Mouse (Mus musculus) neural tube, embryonic 14.5 days (tissue): Measurements from ENCODE around the gene Phf24. TPM values are rescaled to one million over a fixed set of nuclear protein-coding genes. Genes with fewer than 3 reads are reported as not detected.

Experiments used
- ATAC-seq: fragments of 200-750 bp; cut with Nextera tagmentation; 2 replicates; pipeline ENCODE4 v1.8.0; 2017; ENCODE audit warnings: low read depth, mild to moderate bottlenecking, moderate TSS enrichment, moderate library complexity
- H3K27ac ChIP-seq: fragments of 300-500 bp; sonication (generic); 2 replicates; pipeline ENCODE4 v1.5.1; 2014; ENCODE audit warnings: low read depth, mild to moderate bottlenecking, control low read depth, low read length, moderate library complexity, mixed read lengths
- H3K27me3 ChIP-seq: fragments of 300-500 bp; sonication (generic); 2 replicates; pipeline ENCODE4 v1.6.1; 2014; ENCODE audit warnings: low read length; ENCODE audit not compliant: control insufficient read depth, insufficient read depth
- H3K36me3 ChIP-seq: fragments of 300-500 bp; sonication (generic); 2 replicates; pipeline ENCODE4 v1.6.1; 2014; ENCODE audit warnings: low read length, mixed read lengths; ENCODE audit not compliant: control insufficient read depth, insufficient read depth
- H3K4me1 ChIP-seq: fragments of 300-500 bp; sonication (generic); 2 replicates; pipeline ENCODE4 v1.6.1; 2014; ENCODE audit warnings: low read length; ENCODE audit not compliant: control insufficient read depth, insufficient read depth
- H3K4me2 ChIP-seq: fragments of 300-500 bp; sonication (generic); 2 replicates; pipeline ENCODE4 v1.6.1; 2014; ENCODE audit warnings: mild to moderate bottlenecking, low read depth, low read length, control low read depth
- H3K4me3 ChIP-seq: fragments of 300-500 bp; sonication (generic); 2 replicates; pipeline ENCODE4 v1.5.1; 2014; ENCODE audit warnings: low read depth, low read length, control low read depth, mixed read lengths
- H3K9ac ChIP-seq: fragments of 300-500 bp; sonication (generic); replicated peaks from 2 replicates; pipeline ENCODE4 v1.6.1; 2014; ENCODE audit warnings: low read depth, mild to moderate bottlenecking, control low read depth, low read length, mixed read lengths
- H3K9me3 ChIP-seq: fragments of 300-500 bp; sonication (generic); 2 replicates; pipeline ENCODE4 v1.6.1; 2016; ENCODE audit warnings: low read length; ENCODE audit not compliant: control insufficient read depth
- WGBS: fragments of 180-500 bp; shearing (Covaris S2); extraction: QIAGEN DNeasy Blood & Tissue Kit; methylation state at CpG from one replicate; pipeline ENCODE4 v1.1.7; 2014; 5-methylcytosine and 5-hydroxymethylcytosine counted together
- polyA plus RNA-seq: library from polyadenylated mRNA; unstranded; fragments of >200 nt; fragmentation: Nextera tagmentation; extraction: Ambion mirVana; gene quantifications from 2 replicates; pipeline ENCODE4 v1.2.1, GENCODE M21; 2014

The Phf24 gene
- polyA plus RNA-seq, 1 experiment from 2014 or later, result 48.7 TPM

DNA sequence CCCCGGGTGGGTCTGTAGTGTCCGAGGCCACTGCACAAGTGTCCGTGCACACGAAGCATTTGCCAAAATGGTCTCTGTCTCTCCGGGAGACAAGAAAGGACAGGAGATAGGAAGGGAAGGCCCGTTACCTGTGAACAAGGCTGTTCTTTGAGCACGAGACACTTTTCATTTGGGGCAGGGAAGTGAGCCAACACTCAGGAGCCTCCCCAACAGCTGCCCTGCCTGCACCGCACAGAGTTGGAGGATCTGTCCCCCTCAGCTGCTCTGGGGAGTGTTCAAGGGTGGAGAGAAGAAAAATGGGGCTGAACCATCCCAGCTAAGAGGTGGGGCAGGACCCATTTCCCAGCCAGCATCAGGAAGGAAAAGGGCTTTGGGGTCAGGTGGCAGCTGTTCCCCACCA, 41.5 kb downstream of the Phf24 start:
- ATAC-seq, result no peak
- H3K4me2 ChIP-seq, result no peak overlapping the region
- H3K4me1 ChIP-seq, result peaks cover 17% of the 10 kb centered on the region
- 91% methylated on average over 8 of the region's 8 CpGs for WGBS
- no peak overlapping the region for H3K9ac ChIP-seq
- H3K9me3 ChIP-seq, result no peaks in the 10 kb centered on the region
- no peak overlapping the region for H3K27ac ChIP-seq
- H3K4me3 ChIP-seq, result no peak overlapping the region
- H3K36me3 ChIP-seq, result peaks cover 34% of the 10 kb centered on the region
- no peaks in the 10 kb centered on the region for H3K27me3 ChIP-seq

- WGBS, result 77% methylated on average over 8 of the region's 8 CpGs
- H3K27ac ChIP-seq, result no peak overlapping the region
Observed at GRCm38 (mm10) chr4:42958942-42959341, 42.5 kb downstream of the Phf24 start.

GRCm38 (mm10) chr4:42959382-42959781, 42.9 kb downstream of the Phf24 start:
- 72% methylated on average over 4 of the region's 4 CpGs for WGBS
- no peak overlapping the region for H3K9ac ChIP-seq
- no peaks in the 10 kb centered on the region for H3K27me3 ChIP-seq
- ATAC-seq, result peak; percentile 21; the same call in 1 of the 2 replicates
- no peak overlapping the region for H3K4me3 ChIP-seq
- no peak overlapping the region for H3K27ac ChIP-seq
- no peak overlapping the region for H3K4me2 ChIP-seq
- no peaks in the 10 kb centered on the region for H3K9me3 ChIP-seq
- peaks cover 31% of the 10 kb centered on the region for H3K36me3 ChIP-seq
- peaks cover 7% of the 10 kb centered on the region; the same call in 1 of the 2 replicates for H3K4me1 ChIP-seq

More at GRCm38 (mm10) chr4:42958942-42959341, 42.5 kb downstream of the Phf24 start:
- no peaks in the 10 kb centered on the region for H3K9me3 ChIP-seq
- H3K36me3 ChIP-seq, result peaks cover 31% of the 10 kb centered on the region
- no peak for ATAC-seq
- H3K9ac ChIP-seq, result no peak overlapping the region
- H3K4me3 ChIP-seq, result no peak overlapping the region
- H3K27me3 ChIP-seq, result no peaks in the 10 kb centered on the region
- H3K4me1 ChIP-seq, result peaks cover 8% of the 10 kb centered on the region
- no peak overlapping the region for H3K4me2 ChIP-seq

- WGBS, result 30% methylated on average over 4 of the region's 4 CpGs
- H3K4me3 ChIP-seq, result no peak overlapping the region
- no peaks in the 10 kb centered on the region for H3K9me3 ChIP-seq
- ATAC-seq, result no peak
- H3K4me2 ChIP-seq, result no peak overlapping the region
- peaks cover 16% of the 10 kb centered on the region for H3K36me3 ChIP-seq
- no peaks in the 10 kb centered on the region for H3K27me3 ChIP-seq
- H3K4me1 ChIP-seq, result no peaks in the 10 kb centered on the region
- H3K9ac ChIP-seq, result no peak overlapping the region
- H3K27ac ChIP-seq, result no peak overlapping the region
Observed at GRCm38 (mm10) chr4:42961592-42961991, 45.1 kb downstream of the Phf24 start.

GRCm38 (mm10) chr4:42963480-42963879, 47.0 kb downstream of the Phf24 start:
- 92% methylated on average over 2 of the region's 2 CpGs for WGBS
- no peaks in the 10 kb centered on the region for H3K9me3 ChIP-seq
- no peak overlapping the region for H3K27ac ChIP-seq
- ATAC-seq, result no peak
- no peak overlapping the region for H3K9ac ChIP-seq
- H3K4me3 ChIP-seq, result no peak overlapping the region
- H3K4me1 ChIP-seq, result no peaks in the 10 kb centered on the region
- H3K4me2 ChIP-seq, result no peak overlapping the region
- H3K27me3 ChIP-seq, result no peaks in the 10 kb centered on the region
- no peaks in the 10 kb centered on the region for H3K36me3 ChIP-seq

DNA sequence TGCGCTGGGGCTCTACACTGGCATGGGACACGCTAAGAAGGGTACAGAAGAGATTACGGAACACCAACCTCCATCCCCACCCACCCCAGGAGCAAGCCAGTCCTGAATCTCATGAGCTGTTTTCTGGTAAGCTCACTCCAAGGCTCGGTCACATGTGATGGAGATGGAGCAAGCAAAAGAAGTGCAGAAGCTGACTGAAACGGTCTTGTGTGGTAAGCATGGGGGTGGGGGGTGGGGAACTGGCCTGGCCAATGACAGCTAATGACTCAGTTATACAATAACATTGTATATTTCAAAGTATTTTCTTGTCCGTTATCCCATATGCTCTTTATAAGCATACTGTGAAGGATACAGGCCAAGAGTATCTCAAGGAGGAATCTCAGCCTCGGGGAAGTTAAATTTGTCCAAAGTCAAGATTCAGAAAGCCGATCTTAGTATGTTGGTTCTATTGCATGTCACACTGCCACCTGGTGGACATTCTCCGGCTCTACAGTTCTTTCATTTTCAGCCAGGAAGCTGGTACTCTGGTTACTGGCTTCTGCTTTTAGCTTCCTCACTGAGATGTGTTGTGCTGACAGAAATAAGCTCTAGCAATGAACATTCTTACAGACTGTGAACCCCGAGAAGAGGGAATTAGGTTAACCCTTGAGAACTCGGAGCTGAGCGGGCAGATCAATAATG, 48.7 kb downstream of the Phf24 start:
- peak; percentile 57 for ATAC-seq
- H3K36me3 ChIP-seq, result no peaks in the 10 kb centered on the region
- 17% methylated on average over 12 of the region's 12 CpGs for WGBS

DNA sequence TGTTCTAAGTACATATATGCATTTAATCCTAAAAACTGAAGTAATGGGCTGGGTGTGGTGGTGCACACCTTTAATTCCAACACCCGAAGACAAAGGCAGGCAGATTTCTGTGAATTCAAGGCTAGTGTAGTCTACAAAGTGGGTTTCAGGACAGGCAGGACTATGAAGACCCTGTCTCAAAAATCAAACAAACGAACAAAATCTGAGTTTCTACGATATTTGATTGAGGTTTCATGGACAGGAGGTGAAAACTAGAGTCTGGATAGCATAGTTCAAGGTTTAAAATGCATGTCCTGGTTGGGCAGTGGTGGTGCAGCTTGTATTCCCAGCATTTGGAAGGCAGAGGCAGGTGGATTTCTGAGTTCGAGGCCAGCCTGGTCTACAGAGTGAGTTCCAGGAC, 52.8 kb downstream of the Phf24 start, which contains the start of gene 1700022I11Rik:
Gene 1700022I11Rik (plus strand): TSS at position 301 of the 400 bp plus-strand sequence.
- H3K36me3 ChIP-seq, result no peaks in the 10 kb centered on the region
- no peak within 1 kb of the TSS for H3K27ac ChIP-seq
- H3K4me3 ChIP-seq, result no peak within 1 kb of the TSS
- no peaks in the 10 kb centered on the region for H3K9me3 ChIP-seq
- ATAC-seq, result no peak
- 92% methylated on average over 4 of the region's 4 CpGs for WGBS
- no peak within 1 kb of the TSS for H3K4me2 ChIP-seq
- H3K4me1 ChIP-seq, result no peaks in the 10 kb centered on the region
- no peaks in the 10 kb centered on the region for H3K27me3 ChIP-seq
- no peak within 1 kb of the TSS for H3K9ac ChIP-seq

More for the DNA sequence above, 48.7 kb downstream of the Phf24 start:
- Histone ChIP-seq H3K4me2 (0 out of 2 replicates have a peak overlapping the region, but pooled peaks have one; percentile 7), H3K4me3 (no peak overlapping the region), H3K27me3 (no peaks in the 10 kb centered on the region), H3K27ac (no peak overlapping the region), H3K9ac (no peak overlapping the region), H3K9me3 (no peaks in the 10 kb centered on the region), H3K4me1 (no peaks in the 10 kb centered on the region)

DNA sequence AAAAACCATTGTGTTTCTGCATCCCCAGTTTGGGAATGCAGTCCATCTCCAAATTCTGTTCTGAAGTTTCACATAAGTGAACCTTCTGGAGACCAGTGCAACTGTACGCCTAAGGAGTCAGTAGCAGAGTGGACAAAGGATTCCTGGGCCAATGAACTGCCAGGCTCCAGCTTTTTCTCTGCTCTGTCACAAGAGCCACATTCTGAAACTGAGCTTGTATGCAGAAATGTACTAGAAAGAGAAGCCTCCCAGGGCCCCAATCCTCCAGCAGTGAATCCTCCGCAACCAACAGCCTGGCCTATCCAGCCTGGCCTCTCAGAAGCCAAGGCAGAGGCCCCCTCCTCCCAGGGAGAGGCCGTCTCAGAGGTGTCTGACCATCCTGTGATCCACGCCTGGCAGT, 56.5 kb downstream of the Phf24 start:
- Histone ChIP-seq H3K9ac (no peak overlapping the region), H3K9me3 (no peaks in the 10 kb centered on the region), H3K36me3 (0 out of 2 replicates have a peak, but pooled peaks cover 5% of the 10 kb centered on the region), H3K4me1 (no peaks in the 10 kb centered on the region), H3K27ac (no peak overlapping the region), H3K4me3 (no peak overlapping the region), H3K27me3 (no peaks in the 10 kb centered on the region), H3K4me2 (no peak overlapping the region)
- no peak for ATAC-seq
- 82% methylated on average over 4 of the region's 4 CpGs for WGBS

DNA sequence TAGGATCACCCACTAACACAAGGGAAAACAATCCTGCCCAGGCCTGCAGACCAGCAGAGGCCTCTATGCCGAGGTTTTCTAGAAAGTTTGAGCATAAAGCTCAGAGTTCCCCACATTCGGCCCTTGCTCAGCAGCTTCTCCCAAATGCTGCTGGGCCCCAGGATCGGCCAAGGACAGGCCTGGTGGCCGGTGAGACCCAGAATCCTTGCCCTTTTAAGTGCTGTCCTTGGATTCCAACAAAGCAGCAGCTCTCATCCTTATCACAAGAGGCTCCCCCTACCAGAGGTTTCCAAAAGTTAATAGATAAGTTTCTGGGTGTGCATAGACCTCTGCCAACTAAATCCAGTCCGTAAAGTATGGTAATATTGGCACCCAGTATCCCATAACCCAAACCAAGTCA, 57.4 kb downstream of the Phf24 start:
- H3K9ac ChIP-seq, result no peak overlapping the region
- ATAC-seq, result no peak
- 84% methylated on average over 5 of the region's 5 CpGs for WGBS
- H3K27me3 ChIP-seq, result no peaks in the 10 kb centered on the region
- H3K4me1 ChIP-seq, result no peaks in the 10 kb centered on the region
- H3K36me3 ChIP-seq, result 0 out of 2 replicates have a peak, but pooled peaks cover 14% of the 10 kb centered on the region
- no peak overlapping the region for H3K27ac ChIP-seq
- no peak overlapping the region for H3K4me2 ChIP-seq
- H3K4me3 ChIP-seq, result no peak overlapping the region
- no peaks in the 10 kb centered on the region for H3K9me3 ChIP-seq
